Mouse (Mus musculus): ENCODE data around the gene P2rx1. TPM values are rescaled to one million over a fixed set of nuclear protein-coding genes. Genes with fewer than 3 reads are reported as not detected.

P2rx1 gene
- polyA plus RNA-seq, 1 experiment from 2014 or later: 0.97 TPM

DNA sequence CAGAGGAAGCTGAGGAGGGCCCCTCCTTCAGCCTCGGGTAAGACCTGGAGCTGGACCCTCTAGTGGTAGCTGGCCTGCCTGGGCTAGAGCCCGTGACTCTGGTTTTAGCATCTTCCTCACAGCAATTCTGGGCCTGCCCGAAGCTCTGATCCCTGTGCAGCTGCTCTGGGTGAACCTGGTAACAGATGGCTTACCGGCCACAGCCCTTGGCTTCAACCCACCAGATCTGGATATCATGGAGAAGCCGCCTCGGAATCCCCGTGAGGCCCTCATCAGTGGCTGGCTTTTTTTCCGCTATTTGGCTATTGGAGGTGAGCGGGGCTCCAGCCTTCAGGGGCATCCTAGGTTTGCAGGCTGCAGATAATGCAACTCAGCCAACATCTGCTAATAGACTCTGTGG, 16.4 kb upstream of the P2rx1 start:
- H3K4me3 ChIP-seq (ENCODE audit: low read depth, low read length): no peak overlapping the region
- H3K27me3 ChIP-seq (ENCODE audit: control insufficient read depth, insufficient read depth, low read length): no peaks in the 10 kb centered on the region
- no peak overlapping the region for H3K4me2 ChIP-seq (replicated peaks; ENCODE audit: low read depth)
- DNase-seq (ENCODE audit: low spot score) (no peak), ATAC-seq (ENCODE audit: low FRiP score, low TSS enrichment) (no peak)
- H3K36me3 ChIP-seq (ENCODE audit: control insufficient read depth, insufficient read depth, low read length): no peaks in the 10 kb centered on the region; the same call in 1 of the 2 replicates
- WGBS: 89% methylated on average over 9 of the region's 9 CpGs
- no peak overlapping the region for H3K9ac ChIP-seq (ENCODE audit: low read length)
- TF ChIP-seq CTCF (IDR thresholded peaks at IDR 0.05; ENCODE audit: low read depth) (no peak), EP300 (optimal IDR thresholded peaks at IDR 0.05) (no peak)
- no peak overlapping the region for H3K27ac ChIP-seq (replicated peaks)
- H3K9me3 ChIP-seq (ENCODE audit: control insufficient read depth, low read length): no peaks in the 10 kb centered on the region
- no peaks in the 10 kb centered on the region for H3K4me1 ChIP-seq (replicated peaks; ENCODE audit: control insufficient read depth, insufficient read depth)

DNA sequence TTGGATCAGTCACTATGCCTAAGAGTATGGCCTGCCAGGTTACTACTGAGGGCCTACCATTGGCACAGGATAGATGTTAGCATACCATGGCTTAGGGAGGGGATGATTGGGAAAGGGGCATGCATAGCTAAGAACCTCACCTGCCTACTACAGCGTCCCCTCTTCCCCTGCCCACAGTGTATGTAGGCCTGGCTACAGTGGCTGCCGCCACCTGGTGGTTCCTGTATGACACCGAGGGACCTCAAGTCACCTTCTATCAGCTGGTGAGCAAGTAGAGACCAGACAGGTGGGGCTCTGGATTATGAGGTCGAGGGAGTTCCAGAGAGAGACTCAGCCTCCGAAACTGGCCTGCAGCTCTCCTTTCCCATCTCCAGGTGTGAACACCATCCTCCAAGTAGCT, 15.6 kb upstream of the P2rx1 start:
- H3K9ac ChIP-seq (ENCODE audit: low read length): no peak overlapping the region
- H3K27me3 ChIP-seq (ENCODE audit: control insufficient read depth, insufficient read depth, low read length): no peaks in the 10 kb centered on the region
- H3K4me1 ChIP-seq (replicated peaks; ENCODE audit: control insufficient read depth, insufficient read depth): no peaks in the 10 kb centered on the region
- no peaks in the 10 kb centered on the region; the same call in 1 of the 2 replicates for H3K36me3 ChIP-seq (ENCODE audit: control insufficient read depth, insufficient read depth, low read length)
- DNase-seq (ENCODE audit: low spot score) (no peak), ATAC-seq (ENCODE audit: low FRiP score, low TSS enrichment) (no peak)
- H3K4me2 ChIP-seq (replicated peaks; ENCODE audit: low read depth): no peak overlapping the region
- no peak overlapping the region for H3K4me3 ChIP-seq (ENCODE audit: low read depth, low read length)
- no peaks in the 10 kb centered on the region for H3K9me3 ChIP-seq (ENCODE audit: control insufficient read depth, low read length)
- H3K27ac ChIP-seq (replicated peaks): no peak overlapping the region
- WGBS: 48% methylated on average over 5 of the region's 5 CpGs
- no peak for TF ChIP-seq EP300 (optimal IDR thresholded peaks at IDR 0.05)
- peak; percentile 77 for TF ChIP-seq CTCF (IDR thresholded peaks at IDR 0.05; ENCODE audit: low read depth)

DNA sequence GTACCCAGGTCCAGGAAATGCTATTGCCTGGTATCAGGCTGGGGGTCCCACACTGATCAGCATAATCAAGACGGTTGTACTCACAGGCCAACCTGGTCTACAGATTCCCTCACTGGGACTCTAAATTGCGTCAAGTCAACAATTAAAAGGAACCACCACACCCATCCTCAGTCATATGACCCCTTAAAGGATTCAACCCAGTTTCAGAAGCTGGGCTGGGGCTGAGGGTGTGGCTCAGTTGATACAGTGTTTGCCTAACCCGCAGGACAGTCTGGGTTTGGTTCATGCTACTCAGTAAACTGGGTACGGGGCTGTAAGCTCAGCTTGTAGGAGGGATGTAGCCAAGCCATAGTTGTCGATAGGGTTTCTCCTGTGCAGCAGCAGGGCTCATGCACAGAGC, 12.2 kb upstream of the P2rx1 start:
- H3K36me3 ChIP-seq (ENCODE audit: control insufficient read depth, insufficient read depth, low read length): no peaks in the 10 kb centered on the region
- no peak for ATAC-seq (ENCODE audit: low FRiP score, low TSS enrichment)
- no peaks in the 10 kb centered on the region for H3K27me3 ChIP-seq (ENCODE audit: control insufficient read depth, insufficient read depth, low read length)

DNA sequence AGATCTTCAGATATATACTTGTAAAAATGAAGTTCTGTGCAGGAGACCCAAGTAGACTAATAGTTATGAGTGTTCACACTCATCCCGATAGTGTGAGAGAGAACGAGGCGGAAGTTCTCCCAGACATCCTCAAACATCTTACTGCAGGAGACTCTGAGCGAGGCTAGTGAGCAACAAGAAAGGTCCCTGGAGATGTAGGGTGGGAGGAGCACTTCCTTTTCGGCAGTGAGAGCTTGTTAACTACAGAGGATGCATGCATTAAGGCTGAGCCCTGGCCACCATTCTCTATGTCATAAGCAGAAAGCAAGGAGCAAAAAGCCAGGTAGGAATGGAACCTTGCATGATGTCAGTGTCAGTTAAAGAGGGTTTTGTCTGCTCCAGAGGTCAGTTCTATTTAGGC, 11.7 kb upstream of the P2rx1 start:
- DNase-seq (ENCODE audit: low spot score) (no peak), ATAC-seq (ENCODE audit: low FRiP score, low TSS enrichment) (no peak)
- H3K27me3 ChIP-seq (ENCODE audit: control insufficient read depth, insufficient read depth, low read length): no peaks in the 10 kb centered on the region
- peaks cover 4% of the 10 kb centered on the region; the same call in 1 of the 2 replicates for H3K4me1 ChIP-seq (replicated peaks; ENCODE audit: control insufficient read depth, insufficient read depth)
- no peak overlapping the region for H3K27ac ChIP-seq (replicated peaks)
- H3K36me3 ChIP-seq (ENCODE audit: control insufficient read depth, insufficient read depth, low read length): no peaks in the 10 kb centered on the region
- H3K9me3 ChIP-seq (ENCODE audit: control insufficient read depth, low read length): no peaks in the 10 kb centered on the region
- H3K4me3 ChIP-seq (ENCODE audit: low read depth, low read length): no peak overlapping the region
- no peak overlapping the region for H3K9ac ChIP-seq (ENCODE audit: low read length)
- TF ChIP-seq CTCF (IDR thresholded peaks at IDR 0.05; ENCODE audit: low read depth) (no peak), EP300 (optimal IDR thresholded peaks at IDR 0.05) (no peak)
- WGBS: 60% methylated on average over 5 of the region's 5 CpGs
- no peak overlapping the region for H3K4me2 ChIP-seq (replicated peaks; ENCODE audit: low read depth)

More for the DNA sequence above, 12.2 kb upstream of the P2rx1 start:
- no peak for DNase-seq (ENCODE audit: low spot score)
- Histone ChIP-seq H3K9ac (ENCODE audit: low read length) (no peak overlapping the region), H3K9me3 (ENCODE audit: control insufficient read depth, low read length) (no peaks in the 10 kb centered on the region), H3K4me3 (ENCODE audit: low read depth, low read length) (no peak overlapping the region), H3K27ac (replicated peaks) (0 out of 2 replicates have a peak overlapping the region, but pooled peaks have one; percentile 14), H3K4me2 (replicated peaks; ENCODE audit: low read depth) (no peak overlapping the region), H3K4me1 (replicated peaks; ENCODE audit: control insufficient read depth, insufficient read depth) (peaks cover 3% of the 10 kb centered on the region; the same call in 1 of the 2 replicates)
- TF ChIP-seq EP300 (optimal IDR thresholded peaks at IDR 0.05) (no peak), CTCF (IDR thresholded peaks at IDR 0.05; ENCODE audit: low read depth) (no peak)
- 44% methylated on average over 5 of the region's 5 CpGs for WGBS

- no peaks in the 10 kb centered on the region for H3K27me3 ChIP-seq (ENCODE audit: control insufficient read depth, insufficient read depth, low read length)
- 70% methylated on average over 5 of the region's 5 CpGs for WGBS
- H3K4me2 ChIP-seq (replicated peaks; ENCODE audit: low read depth): no peak overlapping the region
- no peak for DNase-seq (ENCODE audit: low spot score)
- no peak overlapping the region for H3K9ac ChIP-seq (ENCODE audit: low read length)
- no peak for TF ChIP-seq EP300 (optimal IDR thresholded peaks at IDR 0.05)
- TF ChIP-seq CTCF (IDR thresholded peaks at IDR 0.05; ENCODE audit: low read depth): no peak
- no peak overlapping the region for H3K27ac ChIP-seq (replicated peaks)
- H3K4me1 ChIP-seq (replicated peaks; ENCODE audit: control insufficient read depth, insufficient read depth): peaks cover 6% of the 10 kb centered on the region; the same call in 1 of the 2 replicates
- H3K9me3 ChIP-seq (ENCODE audit: control insufficient read depth, low read length): no peaks in the 10 kb centered on the region
- no peak overlapping the region for H3K4me3 ChIP-seq (ENCODE audit: low read depth, low read length)
- H3K36me3 ChIP-seq (ENCODE audit: control insufficient read depth, insufficient read depth, low read length): no peaks in the 10 kb centered on the region
- ATAC-seq (ENCODE audit: low FRiP score, low TSS enrichment): peak; percentile 9; the same call in 1 of the 2 replicates
Measured at GRCm38 (mm10) chr11:72987807-72988206, 11.1 kb upstream of the P2rx1 start.

GRCm38 (mm10) chr11:72989044-72989443, 9.9 kb upstream of the P2rx1 start:
- DNase-seq (ENCODE audit: low spot score) (no peak), ATAC-seq (ENCODE audit: low FRiP score, low TSS enrichment) (peak; percentile 12; the same call in 1 of the 2 replicates)
- Histone ChIP-seq H3K27ac (replicated peaks) (no peak overlapping the region), H3K4me3 (ENCODE audit: low read depth, low read length) (no peak overlapping the region), H3K36me3 (ENCODE audit: control insufficient read depth, insufficient read depth, low read length) (no peaks in the 10 kb centered on the region), H3K27me3 (ENCODE audit: control insufficient read depth, insufficient read depth, low read length) (no peaks in the 10 kb centered on the region), H3K4me2 (replicated peaks; ENCODE audit: low read depth) (no peak overlapping the region), H3K4me1 (replicated peaks; ENCODE audit: control insufficient read depth, insufficient read depth) (peaks cover 6% of the 10 kb centered on the region; the same call in 1 of the 2 replicates), H3K9ac (ENCODE audit: low read length) (no peak overlapping the region), H3K9me3 (ENCODE audit: control insufficient read depth, low read length) (no peaks in the 10 kb centered on the region)
- WGBS: 73% methylated on average over 6 of the region's 6 CpGs
- TF ChIP-seq EP300 (optimal IDR thresholded peaks at IDR 0.05) (no peak), CTCF (IDR thresholded peaks at IDR 0.05; ENCODE audit: low read depth) (no peak)

All from stomach, postnatal 0 days (tissue).